Mouse (Mus musculus): ENCODE measurements around the gene Catsper4. TPM values are rescaled to one million over a fixed set of nuclear protein-coding genes. Genes with fewer than 3 reads are reported as not detected.

Gene Catsper4
- total RNA-seq, 2 experiments from 2014 or later, result not detected

GRCm38 (mm10) chr4:134186268-134186667 is 40.9 kb downstream of the Catsper4 start:
- DNase-seq (ENCODE audit: low spot score in 2 of 2), result peak in 1 of 2 experiments; percentile 16

- DNase-seq (ENCODE audit: low spot score in 2 of 2), result no peak
These were observed 41.6 kb downstream of the Catsper4 start for GRCm38 (mm10) chr4:134185569-134185968.

GRCm38 (mm10) chr4:134183711-134184110 is 43.5 kb downstream of the Catsper4 start:
- no peak for DNase-seq (ENCODE audit: low spot score in 2 of 2)

GRCm38 (mm10) chr4:134181825-134182224 is 45.4 kb downstream of the Catsper4 start:
- no peak for DNase-seq (ENCODE audit: low spot score in 2 of 2)

- DNase-seq (ENCODE audit: low spot score in 2 of 2), result no peak
These were observed 46.1 kb downstream of the Catsper4 start for GRCm38 (mm10) chr4:134181112-134181511.

- DNase-seq (ENCODE audit: low spot score in 2 of 2), result no peak
These were observed 54.8 kb downstream of the Catsper4 start for GRCm38 (mm10) chr4:134172391-134172790.

- DNase-seq (ENCODE audit: low spot score in 2 of 2), result no peak
These were observed 60.3 kb downstream of the Catsper4 start for GRCm38 (mm10) chr4:134166906-134167305.

GRCm38 (mm10) chr4:134165548-134166465 is 61.4 kb downstream of the Catsper4 start:
- no peak for DNase-seq (ENCODE audit: low spot score in 2 of 2)

GRCm38 (mm10) chr4:134165024-134165423 is 62.2 kb downstream of the Catsper4 start:
- DNase-seq (ENCODE audit: low spot score in 2 of 2), result no peak

- no peak for DNase-seq (ENCODE audit: low spot score in 2 of 2)
These were observed 62.6 kb downstream of the Catsper4 start for GRCm38 (mm10) chr4:134164591-134164990.

Other genes with a start within 250 kb of the Catsper4 start
- 10 to 100 TPM; 27.1 to 28.8 TPM for gene Dhdds, start 226.5 kb downstream of the Catsper4 start, total RNA-seq (2021)
- 1 to 10 TPM; 2.7 to 3.5 TPM for gene Lin28a, start 208.5 kb downstream of the Catsper4 start, total RNA-seq (2021)
- gene Zfp683, start 173.5 kb downstream of the Catsper4 start, total RNA-seq (2021), result under 1 TPM in 1 of 2 experiments, not detected in 1; 0.23 TPM
- under 1 TPM in 1 of 2 experiments, not detected in 1; 0.54 TPM for gene Crybg2, start 166.6 kb downstream of the Catsper4 start, total RNA-seq (2021)
- 1 to 10 TPM; 2.4 to 2.7 TPM for gene Cd52, start 132.3 kb downstream of the Catsper4 start, total RNA-seq (2021)
- gene Ubxn11, start 124.8 kb downstream of the Catsper4 start, total RNA-seq (2021), result 1 to 10 TPM; 3.2 to 3.7 TPM
- gene Sh3bgrl3, start 98.6 kb downstream of the Catsper4 start, total RNA-seq (2021), result 10 to 100 TPM; 72.4 to 83.6 TPM
- gene Cep85, start 40.3 kb downstream of the Catsper4 start, total RNA-seq (2021), result 10 to 100 TPM; 54.8 to 60.3 TPM
- gene Gm7534, start 24.4 kb downstream of the Catsper4 start, total RNA-seq (2021), result not detected
- 1 to 10 TPM; 1.8 to 2.3 TPM for gene Cnksr1, start 11.0 kb upstream of the Catsper4 start, total RNA-seq (2021)
- not detected for gene E130218I03Rik, start 16.3 kb upstream of the Catsper4 start, total RNA-seq (2021)
- 1 to 10 TPM; 5.8 to 6.1 TPM for gene Zfp593, start 18.2 kb upstream of the Catsper4 start, total RNA-seq (2021)
- not detected for gene Gm30191, start 19.6 kb upstream of the Catsper4 start, total RNA-seq (2021)
- gene Grrp1, start 26.7 kb upstream of the Catsper4 start, total RNA-seq (2021), result 1 to 10 TPM; 4.5 to 5.7 TPM
- 10 to 100 TPM; 10.4 to 11.8 TPM for gene Pdik1l, start 60.5 kb upstream of the Catsper4 start, total RNA-seq (2021)
- 10 to 100 TPM; 48.4 to 59.5 TPM for gene Trim63, start 87.7 kb upstream of the Catsper4 start, total RNA-seq (2021)
- gene Slc30a2, start 115.8 kb upstream of the Catsper4 start, total RNA-seq (2021), result under 1 TPM; 0.44 to 0.54 TPM
- 10 to 100 TPM in 1 of 2 experiments, 1 to 10 TPM in 1; 7.5 to 10.2 TPM for gene Extl1, start 156.5 kb upstream of the Catsper4 start, total RNA-seq (2021)
- gene Pafah2, start 168.9 kb upstream of the Catsper4 start, total RNA-seq (2021), result 1 to 10 TPM; 4.4 to 4.9 TPM
- 100 to 1,000 TPM; 152 to 171 TPM for gene Stmn1, start 240.9 kb upstream of the Catsper4 start, total RNA-seq (2021)

All from gastrocnemius, postnatal 4 days (tissue).